Mouse (Mus musculus) neural tube, embryonic 13.5 days (tissue): Measurements from ENCODE around the gene Akap9. TPM values are rescaled to one million over a fixed set of nuclear protein-coding genes. Genes with fewer than 3 reads are reported as not detected.
A peak's percentile ranks its signal among the peaks of the same experiment; 100 is the strongest.
"Not testable (repeated sequence)": the region's sequence is repeated elsewhere in the genome, so short reads cannot be mapped to it uniquely, and the experiment has no call there.

Experiments
- ATAC-seq: fragments of 200-750 bp; cut with Nextera tagmentation; 2 replicates; pipeline ENCODE4 v1.8.0; 2017; ENCODE audit warnings: low read depth, mild to moderate bottlenecking, moderate TSS enrichment, moderate library complexity
- H3K27ac ChIP-seq: fragments of 300-500 bp; sonication (generic); replicated peaks from 2 replicates; pipeline ENCODE4 v1.5.1; 2015; ENCODE audit warnings: moderate library complexity, mild to moderate bottlenecking, inconsistent platforms
- H3K27me3 ChIP-seq: fragments of 300-500 bp; sonication (generic); 2 replicates; pipeline ENCODE4 v1.6.1; 2015; ENCODE audit warnings: mild to moderate bottlenecking, inconsistent platforms
- H3K36me3 ChIP-seq: fragments of 300-500 bp; sonication (generic); 2 replicates; pipeline ENCODE4 v1.6.1; 2015; ENCODE audit warnings: mild to moderate bottlenecking, inconsistent platforms
- H3K4me1 ChIP-seq: fragments of 300-500 bp; sonication (generic); replicated peaks from 2 replicates; pipeline ENCODE4 v1.6.1; 2015; ENCODE audit warnings: inconsistent platforms
- H3K4me2 ChIP-seq: fragments of 300-500 bp; sonication (generic); 2 replicates; pipeline ENCODE4 v1.6.1; 2015; ENCODE audit warnings: inconsistent platforms, mild to moderate bottlenecking, moderate library complexity
- H3K4me3 ChIP-seq: fragments of 300-500 bp; sonication (generic); 2 replicates; pipeline ENCODE4 v1.5.1; 2015; ENCODE audit warnings: mild to moderate bottlenecking, inconsistent platforms
- H3K9ac ChIP-seq: fragments of 300-500 bp; sonication (generic); 2 replicates; pipeline ENCODE4 v1.6.1; 2015; ENCODE audit warnings: moderate library complexity, mild to moderate bottlenecking, inconsistent platforms
- H3K9me3 ChIP-seq: fragments of 300-500 bp; sonication (generic); 2 replicates; pipeline ENCODE4 v1.6.1; 2016; ENCODE audit warnings: inconsistent platforms
- WGBS: fragments of 180-500 bp; shearing (Covaris S2); methylation state at CpG from one replicate; pipeline ENCODE4 v1.1.7; 2015; 5-methylcytosine and 5-hydroxymethylcytosine counted together
- polyA plus RNA-seq: library from polyadenylated mRNA; unstranded; fragments of >200 nt; fragmentation: Nextera tagmentation; extraction: Ambion mirVana; gene quantifications from 2 replicates; pipeline ENCODE4 v1.2.1, GENCODE M21; 2015

Gene Akap9
- polyA plus RNA-seq: 328 and 342 TPM in 2 replicates

DNA sequence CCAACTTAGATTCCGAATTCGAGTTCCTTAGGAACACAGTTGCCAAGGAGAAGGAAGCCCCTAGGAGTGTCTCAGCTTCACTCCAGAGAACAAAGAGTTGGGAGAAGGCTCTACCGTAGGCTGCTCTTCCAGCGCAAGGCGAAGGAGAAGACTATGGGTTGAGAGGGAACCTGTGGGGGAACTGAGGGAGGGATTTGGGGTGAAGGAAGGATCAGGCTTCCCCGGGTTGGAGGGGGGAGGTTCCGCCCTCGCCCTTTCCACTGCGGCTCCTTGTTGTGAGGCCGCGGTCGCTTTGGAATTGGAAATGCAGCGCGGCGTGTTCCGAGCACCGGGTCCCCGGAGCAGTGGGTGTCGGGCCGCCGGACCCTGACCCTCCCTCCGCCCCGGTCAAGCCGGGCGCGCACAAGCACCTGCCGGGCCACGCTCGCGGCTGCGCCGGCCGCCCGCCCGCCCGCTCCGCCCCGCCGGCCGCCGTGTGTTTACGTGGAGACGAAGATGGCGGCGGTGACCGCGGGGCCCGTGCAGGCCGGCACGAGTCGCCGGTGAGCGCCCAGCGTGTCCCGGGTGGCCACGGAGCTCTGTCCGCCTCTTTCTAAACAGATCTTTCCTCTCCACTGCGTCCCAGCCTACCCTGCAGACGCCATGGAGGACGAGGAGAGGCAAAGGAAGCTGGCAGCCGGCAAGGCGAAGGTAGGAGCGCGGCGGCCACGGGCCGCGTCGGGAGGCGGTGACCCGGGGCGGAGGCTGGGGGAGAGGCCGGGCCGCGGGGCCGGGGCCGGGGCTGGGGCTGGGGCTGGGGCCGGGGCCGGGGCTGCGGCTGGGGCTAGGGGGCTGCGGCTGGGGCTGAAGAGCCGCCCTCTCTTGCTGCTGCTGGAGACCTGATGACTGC lies at the start of gene Akap9:
TSS of gene Akap9 (plus strand) at position 254 of the 889 bp plus-strand sequence.
- under 1% methylated on average over 59 of the region's 82 CpGs for WGBS

DNA sequence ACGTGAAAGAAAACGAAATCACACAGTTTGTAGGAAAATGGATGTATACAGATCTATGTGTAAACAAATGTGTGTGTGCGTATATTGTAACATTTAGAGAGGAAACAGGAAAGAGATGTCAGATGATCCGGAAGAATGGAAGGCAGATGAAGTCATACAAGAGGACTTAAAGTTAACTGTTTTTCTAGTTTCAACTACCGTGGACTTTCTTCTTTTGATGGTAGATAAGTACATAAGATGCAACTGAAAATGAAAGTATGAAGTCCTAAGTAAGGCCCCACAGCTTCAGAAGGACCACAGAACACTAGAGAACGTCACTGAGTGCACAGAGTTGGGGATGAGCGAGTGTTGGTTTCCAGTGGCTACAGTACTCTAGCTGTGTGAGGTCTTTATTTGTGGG lies 41.0 kb upstream of the Akap9 start:
- not testable (repeated sequence) for H3K4me2 ChIP-seq, H3K27ac ChIP-seq, H3K27me3 ChIP-seq, H3K9ac ChIP-seq, H3K9me3 ChIP-seq, ATAC-seq, H3K36me3 ChIP-seq, H3K4me3 ChIP-seq, H3K4me1 ChIP-seq
- 89% methylated on average over 7 of the region's 7 CpGs for WGBS

More for the DNA sequence above, at the start of gene Akap9:
- H3K4me1 ChIP-seq: peaks cover 34% of the 10 kb centered on the region
- H3K9me3 ChIP-seq: no peaks in the 10 kb centered on the region
- no peaks in the 10 kb centered on the region for H3K36me3 ChIP-seq
- H3K27me3 ChIP-seq: no peaks in the 10 kb centered on the region
- H3K4me2 ChIP-seq: peak within 1 kb of the TSS; percentile 80
- peak within 1 kb of the TSS; percentile 94 for H3K4me3 ChIP-seq
- peak; percentile 82 for ATAC-seq
- peak within 1 kb of the TSS; percentile 99 for H3K27ac ChIP-seq
- H3K9ac ChIP-seq: peak within 1 kb of the TSS; percentile 100

DNA sequence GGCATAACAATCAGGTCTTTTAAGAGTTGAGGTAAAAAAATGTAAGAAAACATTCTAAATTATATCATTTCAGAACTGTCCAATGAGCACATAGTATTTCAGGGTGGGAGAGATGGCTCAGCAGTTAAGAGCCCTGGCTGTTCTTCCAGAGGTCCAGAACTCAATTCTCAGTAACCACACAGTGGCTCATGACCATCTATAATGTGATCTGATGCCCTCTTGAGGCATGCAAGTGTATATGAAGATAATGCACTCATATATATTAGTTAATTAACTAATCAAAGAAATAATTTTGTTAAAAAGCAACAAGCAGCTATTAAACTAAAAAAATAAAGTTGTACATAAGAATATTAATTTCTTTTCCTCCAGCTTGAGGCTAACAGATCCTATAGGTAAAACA lies 38.7 kb upstream of the Akap9 start:
- H3K27me3 ChIP-seq: no peaks in the 10 kb centered on the region
- no peak for ATAC-seq

DNA sequence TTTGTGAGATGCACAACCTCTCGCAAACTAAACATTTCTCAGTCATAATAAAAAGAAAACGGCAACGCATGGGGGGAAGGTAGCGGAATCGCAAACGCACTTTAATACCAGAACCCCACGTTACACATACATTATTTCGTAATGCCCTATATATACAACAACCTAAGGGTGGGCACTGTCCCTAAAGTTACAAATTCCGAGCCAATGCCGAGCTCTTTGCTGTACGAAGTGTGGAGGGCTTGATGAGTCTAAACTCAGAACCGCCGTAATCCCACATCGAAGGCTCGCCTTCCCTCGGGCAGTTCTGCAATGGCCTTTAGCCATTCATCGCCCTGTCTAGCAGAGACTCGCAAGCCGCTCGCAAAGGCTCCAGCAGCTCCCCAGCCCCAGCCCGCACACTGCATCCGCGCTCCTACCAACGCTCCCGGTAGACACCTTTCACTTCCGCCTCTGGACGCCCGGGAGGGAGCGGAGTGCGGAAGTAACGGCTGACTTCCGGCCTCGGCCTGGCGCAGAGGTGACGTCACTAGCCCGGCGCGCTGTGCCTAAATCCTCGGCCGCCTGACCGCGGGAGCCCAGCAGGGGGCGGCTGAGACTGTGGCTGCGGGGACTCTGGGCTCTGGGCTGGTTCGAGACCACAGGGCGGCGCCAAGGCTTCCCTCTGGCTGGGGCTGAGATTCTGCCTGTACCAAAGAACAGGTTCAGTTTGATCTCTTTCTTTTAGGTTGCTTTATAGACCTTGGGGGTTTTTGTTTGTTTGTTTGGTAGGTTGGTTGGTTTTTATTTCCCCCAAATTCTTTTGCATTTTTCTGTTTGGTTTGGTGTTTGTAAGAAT lies 34.2 kb upstream of the Akap9 start, which contains the start of gene Mterf1a:
TSS of gene Mterf1a (minus strand) at position 475 of the 835 bp plus-strand sequence.
- H3K27ac ChIP-seq, H3K27me3 ChIP-seq, H3K36me3 ChIP-seq, H3K9me3 ChIP-seq, H3K4me1 ChIP-seq: not testable (repeated sequence)
- H3K4me2 ChIP-seq: peak within 1 kb of the TSS; percentile 72
- H3K9ac ChIP-seq: peak within 1 kb of the TSS; percentile 69
- H3K4me3 ChIP-seq: peak within 1 kb of the TSS; percentile 43
- ATAC-seq: peak; percentile 100
- WGBS: 5% methylated on average over 9 of the region's 47 CpGs

More for the DNA sequence above, 38.7 kb upstream of the Akap9 start:
- no peak overlapping the region for H3K4me2 ChIP-seq
- H3K4me3 ChIP-seq: no peak overlapping the region
- no peaks in the 10 kb centered on the region for H3K9me3 ChIP-seq
- no peak overlapping the region for H3K9ac ChIP-seq
- H3K4me1 ChIP-seq: peaks cover 9% of the 10 kb centered on the region
- no peak overlapping the region for H3K27ac ChIP-seq
- no peaks in the 10 kb centered on the region for H3K36me3 ChIP-seq

DNA sequence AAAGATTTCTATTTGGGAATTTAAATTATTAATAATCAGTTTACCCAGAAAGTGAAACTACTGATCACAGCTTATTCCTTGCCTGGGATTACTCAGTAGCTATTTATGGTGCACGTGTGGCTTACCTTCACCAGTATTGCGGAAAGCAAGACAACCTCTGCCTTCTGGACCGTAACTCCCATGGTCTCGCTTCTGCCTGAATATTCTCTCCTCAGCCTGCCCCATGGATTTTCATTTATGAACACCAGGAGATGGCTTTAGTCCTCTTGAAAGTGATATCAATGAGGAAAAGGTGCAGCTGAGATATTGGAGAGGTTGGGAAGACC lies 33.6 kb upstream of the Akap9 start:
- ATAC-seq: peak; percentile 40; the same call in 1 of the 2 replicates
- H3K9ac ChIP-seq, H3K4me1 ChIP-seq, H3K27ac ChIP-seq, H3K9me3 ChIP-seq, H3K36me3 ChIP-seq, H3K27me3 ChIP-seq: not testable (repeated sequence)
- peak overlapping the region; percentile 29; the same call in 1 of the 2 replicates for H3K4me2 ChIP-seq
- 94% methylated on average over 4 of the region's 4 CpGs for WGBS
- H3K4me3 ChIP-seq: peak overlapping the region; percentile 25

DNA sequence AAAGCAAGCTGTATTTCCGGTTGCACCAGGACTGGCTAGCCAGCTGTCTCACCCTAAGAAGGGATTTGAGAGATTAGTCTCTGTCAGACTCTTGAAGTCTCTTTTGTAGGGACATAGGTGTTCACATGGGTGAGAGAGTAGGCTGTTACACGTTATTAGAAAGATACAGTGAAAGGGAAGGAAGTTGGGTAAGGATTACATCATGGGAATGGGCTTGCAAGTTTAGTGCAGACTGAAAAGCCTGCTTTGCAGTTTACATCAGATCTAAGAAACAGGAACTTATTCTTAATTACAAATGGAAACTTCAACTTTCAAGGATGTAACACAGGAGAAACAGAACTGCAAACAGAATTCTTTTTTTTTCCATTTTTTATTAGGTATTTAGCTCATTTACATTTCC lies 22.4 kb upstream of the Akap9 start:
- Histone ChIP-seq H3K36me3 (no peaks in the 10 kb centered on the region), H3K9ac (no peak overlapping the region), H3K4me1 (no peaks in the 10 kb centered on the region), H3K9me3 (no peaks in the 10 kb centered on the region), H3K27me3 (no peaks in the 10 kb centered on the region), H3K27ac (no peak overlapping the region), H3K4me3 (no peak overlapping the region), H3K4me2 (no peak overlapping the region)
- 70% methylated on average over 2 of the region's 2 CpGs for WGBS
- ATAC-seq: no peak

DNA sequence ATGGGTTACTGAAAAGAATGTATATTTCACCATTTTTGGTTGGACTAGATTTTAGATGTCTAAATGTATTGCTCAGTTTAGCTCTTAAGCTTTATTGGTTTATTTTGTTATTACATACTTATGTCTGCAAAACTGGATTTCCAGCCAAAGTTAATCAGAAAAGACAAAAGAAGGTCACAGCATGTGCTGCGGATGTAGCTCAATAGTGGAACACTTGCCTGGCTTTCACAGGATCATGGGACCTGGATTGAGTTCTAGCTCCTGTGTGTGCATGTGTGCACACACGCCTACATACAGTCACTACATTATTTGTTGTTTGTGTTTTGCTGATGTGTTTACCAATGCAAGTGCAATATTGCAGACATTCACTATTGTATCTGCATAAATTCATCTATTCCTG lies 5.5 kb upstream of the Akap9 start:
- Histone ChIP-seq H3K9ac (no peak overlapping the region), H3K4me3 (no peak overlapping the region), H3K27me3 (no peaks in the 10 kb centered on the region), H3K36me3 (no peaks in the 10 kb centered on the region), H3K9me3 (no peaks in the 10 kb centered on the region), H3K27ac (no peak overlapping the region), H3K4me2 (no peak overlapping the region), H3K4me1 (peaks cover 8% of the 10 kb centered on the region)
- WGBS: 92% methylated on average over 2 of the region's 2 CpGs
- ATAC-seq: no peak

DNA sequence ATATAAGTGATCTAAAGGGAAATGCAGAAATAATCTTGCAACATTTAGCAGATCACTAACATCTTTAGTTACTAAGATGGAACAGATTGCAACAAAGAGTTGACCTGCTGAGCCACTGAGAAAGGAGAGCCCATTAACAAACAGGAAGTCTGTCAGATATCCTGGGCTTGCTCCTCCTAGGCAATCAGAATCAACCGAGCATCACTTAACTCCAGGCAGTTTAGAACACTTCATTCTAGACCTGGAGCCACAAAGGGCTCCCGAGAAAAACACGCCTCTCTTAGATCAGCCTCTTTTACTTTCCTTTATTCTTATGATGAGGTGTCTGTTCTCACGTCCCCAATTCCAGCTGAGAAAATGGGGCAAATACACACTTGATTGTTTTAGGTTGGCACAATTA lies 1.2 kb upstream of the Akap9 start:
- Histone ChIP-seq H3K27me3 (no peaks in the 10 kb centered on the region), H3K9ac (no peak overlapping the region), H3K36me3 (no peaks in the 10 kb centered on the region), H3K9me3 (no peaks in the 10 kb centered on the region), H3K27ac (no peak overlapping the region; the same call in 1 of the 2 replicates), H3K4me2 (peak overlapping the region; percentile 8; the same call in 1 of the 2 replicates), H3K4me1 (peaks cover 30% of the 10 kb centered on the region), H3K4me3 (no peak overlapping the region)
- no peak for ATAC-seq
- 20% methylated on average over 4 of the region's 4 CpGs for WGBS

DNA sequence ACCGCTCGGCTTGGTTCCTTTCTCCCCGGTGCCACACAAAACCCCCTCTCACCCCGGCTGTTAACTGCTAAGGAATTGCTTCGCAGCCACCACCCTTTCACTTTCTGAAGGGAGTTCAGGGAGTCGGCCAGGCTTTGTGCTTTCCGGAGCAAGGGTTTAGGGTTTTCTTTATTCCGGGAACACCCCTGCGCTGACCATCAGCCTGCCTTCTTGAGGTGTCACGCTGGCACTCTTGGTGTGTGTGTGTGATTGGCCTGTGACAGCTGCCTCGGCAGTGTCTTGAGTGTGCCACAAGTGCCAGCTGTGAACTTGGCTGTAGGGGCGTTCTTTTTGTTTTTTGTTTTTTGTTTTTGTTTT lies 814 bp downstream of the Akap9 start:
- Histone ChIP-seq H3K36me3 (0 out of 2 replicates have a peak, but pooled peaks cover 3% of the 10 kb centered on the region), H3K27ac (peak overlapping the region; percentile 99), H3K4me1 (peaks cover 34% of the 10 kb centered on the region), H3K27me3 (no peaks in the 10 kb centered on the region), H3K9ac (peak overlapping the region; percentile 100), H3K4me3 (peak overlapping the region; percentile 94), H3K4me2 (peak overlapping the region; percentile 80), H3K9me3 (no peaks in the 10 kb centered on the region)
- WGBS: 0% methylated on average over 12 of the region's 12 CpGs
- peak; percentile 69 for ATAC-seq

DNA sequence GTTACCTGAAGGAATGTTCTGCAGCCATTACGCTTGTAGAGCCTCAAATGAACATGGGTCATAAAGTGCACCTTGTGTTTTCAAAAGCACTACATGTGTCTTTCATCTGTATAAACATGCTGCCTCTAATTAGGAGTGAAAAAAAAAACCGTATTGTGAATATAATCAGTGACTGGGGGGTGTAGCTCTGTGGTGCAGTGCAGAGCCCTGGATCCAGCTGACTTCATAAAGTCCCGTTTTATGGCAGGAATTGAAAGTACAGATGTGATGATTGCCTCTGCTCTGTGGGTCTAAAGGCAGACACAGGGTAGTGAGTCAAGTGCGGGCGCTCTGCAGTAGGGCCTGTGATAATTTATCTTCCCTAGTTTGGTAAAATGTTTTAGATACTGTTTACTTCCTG lies 2.9 kb downstream of the Akap9 start:
- Histone ChIP-seq H3K27ac (peak overlapping the region; percentile 74; the same call in 1 of the 2 replicates), H3K4me1 (peaks cover 34% of the 10 kb centered on the region), H3K9me3 (no peaks in the 10 kb centered on the region), H3K27me3 (no peaks in the 10 kb centered on the region), H3K4me3 (peak overlapping the region; percentile 94), H3K4me2 (peak overlapping the region; percentile 80), H3K36me3 (0 out of 2 replicates have a peak, but pooled peaks cover 3% of the 10 kb centered on the region), H3K9ac (peak overlapping the region; percentile 100; the same call in 1 of the 2 replicates)
- no peak for ATAC-seq
- 42% methylated on average over 5 of the region's 5 CpGs for WGBS

DNA sequence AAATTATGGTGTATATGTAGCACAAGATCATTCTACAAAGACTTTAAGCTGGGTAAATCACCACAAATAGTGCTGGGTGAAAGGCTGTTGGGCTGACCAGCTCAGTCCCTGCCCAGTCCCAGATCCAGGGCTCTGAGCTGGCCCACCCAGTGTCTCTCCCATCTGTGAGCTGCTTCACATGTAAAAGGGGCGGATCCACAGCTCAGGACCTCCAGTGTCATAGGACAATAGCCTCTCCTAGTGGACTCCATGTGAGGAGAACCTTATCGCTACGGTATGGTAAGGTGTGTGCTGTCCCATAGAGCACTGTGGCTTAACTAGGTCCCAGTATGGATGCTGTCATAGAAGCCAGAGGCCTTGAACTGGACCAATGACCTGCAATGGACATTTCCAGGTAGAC lies 3.8 kb downstream of the Akap9 start:
- H3K4me2 ChIP-seq: no peak overlapping the region
- 86% methylated on average over 3 of the region's 3 CpGs for WGBS
- no peak overlapping the region for H3K4me3 ChIP-seq

DNA sequence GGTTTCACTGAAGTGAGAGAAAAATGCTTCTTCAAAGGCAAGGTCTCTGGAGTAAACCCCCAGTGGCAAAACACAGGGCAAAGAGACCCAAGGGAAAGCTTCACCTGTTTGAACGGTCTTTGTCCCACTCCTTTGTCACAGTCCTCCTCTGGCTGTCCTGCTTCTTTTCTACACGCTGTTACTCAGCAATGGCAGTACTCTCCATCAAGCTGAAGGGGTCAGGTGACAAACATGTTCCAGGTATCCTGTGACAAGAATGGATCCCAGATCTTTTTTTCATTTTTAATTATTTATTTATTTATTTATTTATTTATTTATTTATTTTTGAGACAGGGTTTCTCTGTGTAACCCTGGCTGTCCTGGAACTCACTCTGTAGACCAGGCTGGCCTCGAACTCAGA lies 5.7 kb downstream of the Akap9 start:
- Histone ChIP-seq H3K27me3 (no peaks in the 10 kb centered on the region), H3K4me3 (no peak overlapping the region), H3K36me3 (peaks cover 4% of the 10 kb centered on the region; the same call in 1 of the 2 replicates), H3K4me1 (peaks cover 24% of the 10 kb centered on the region), H3K4me2 (no peak overlapping the region), H3K27ac (no peak overlapping the region), H3K9ac (no peak overlapping the region), H3K9me3 (no peaks in the 10 kb centered on the region)
- 98% methylated on average over 3 of the region's 3 CpGs for WGBS
- no peak for ATAC-seq

More for the DNA sequence above, 3.8 kb downstream of the Akap9 start:
- ATAC-seq: no peak
- Histone ChIP-seq H3K36me3 (0 out of 2 replicates have a peak, but pooled peaks cover 3% of the 10 kb centered on the region), H3K9ac (no peak overlapping the region), H3K4me1 (peaks cover 33% of the 10 kb centered on the region), H3K27me3 (no peaks in the 10 kb centered on the region), H3K9me3 (no peaks in the 10 kb centered on the region), H3K27ac (no peak overlapping the region)
